Mouse (Mus musculus) bone marrow macrophage, adult 2 months (primary cell): ENCODE results near the gene Pbx2. TPM values are rescaled to one million over a fixed set of nuclear protein-coding genes. Genes with fewer than 3 reads are reported as not detected.

ENCODE experiments used
- H3K27ac ChIP-seq: 2 replicates; pipeline ENCODE4 v1.5.1; 2012; ENCODE audit warnings: low read depth, low read length; ENCODE audit not compliant: insufficient read depth
- H3K4me1 ChIP-seq: 2 replicates; pipeline ENCODE4 v1.6.1; 2012; ENCODE audit warnings: low read length; ENCODE audit not compliant: control insufficient read depth, insufficient read depth
- H3K4me3 ChIP-seq: 2 replicates; pipeline ENCODE4 v1.5.1; 2012; ENCODE audit warnings: mild to moderate bottlenecking, low read length, moderate library complexity; ENCODE audit not compliant: insufficient read depth
- CTCF ChIP-seq: IDR thresholded peaks from 2 replicates; pipeline ENCODE4 v1.5.1; 2012; ENCODE audit warnings: low read depth, mild to moderate bottlenecking, low read length, moderate library complexity
- POLR2A ChIP-seq: IDR thresholded peaks from 2 replicates; pipeline ENCODE4 v1.6.1; 2012; ENCODE audit warnings: mild to moderate bottlenecking, low read depth, low read length, borderline replicate concordance
- polyA plus RNA-seq: library from polyadenylated mRNA; stranded (reverse); fragments of >200 nt; gene quantifications from 2 replicates; pipeline ENCODE4 v1.2.4, GENCODE M21; 2012; ENCODE audit not compliant: missing spikeins, insufficient read depth, insufficient read length

Pbx2 gene
- polyA plus RNA-seq, 1 experiment = 85.9 TPM

DNA sequence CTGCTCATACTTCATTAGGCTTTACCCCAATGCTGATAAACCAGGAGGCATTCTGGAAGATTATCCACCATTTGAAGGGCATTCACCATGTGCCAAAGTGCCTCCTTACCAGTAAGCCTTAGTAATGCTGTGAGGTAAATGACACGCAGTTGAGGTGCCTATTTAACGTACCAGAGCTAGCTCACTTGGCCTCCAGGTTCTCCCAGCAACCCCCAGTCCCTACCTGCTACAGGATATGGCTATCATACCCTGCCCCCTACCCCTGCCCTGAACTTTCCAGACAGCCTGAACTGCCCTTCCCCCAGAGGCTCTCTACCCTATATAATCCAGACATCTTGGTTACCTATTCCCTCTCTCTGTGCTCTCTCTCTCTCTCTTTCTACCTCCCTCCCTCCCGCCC is 2.3 kb upstream of the Pbx2 start:
- TF ChIP-seq POLR2A (no peak), CTCF (no peak)
- Histone ChIP-seq H3K4me1 (peaks cover 17% of the 10 kb centered on the region), H3K27ac (no peak overlapping the region), H3K4me3 (peak overlapping the region; percentile 2; the same call in 1 of the 2 replicates)

- H3K4me1 ChIP-seq = peaks cover 17% of the 10 kb centered on the region
- peak overlapping the region; percentile 95 for H3K27ac ChIP-seq
- TF ChIP-seq CTCF = no peak; the same call in 1 of the 2 replicates
- TF ChIP-seq POLR2A = no peak
- H3K4me3 ChIP-seq = peak overlapping the region; percentile 60
These were observed 1.9 kb upstream of the Pbx2 start for GRCm38 (mm10) chr17:34589206-34589605.

GRCm38 (mm10) chr17:34589681-34590101 is 1.4 kb upstream of the Pbx2 start, which contains the start of gene Gpsm3:
TSS of gene Gpsm3 (plus strand) at chr17:34589806.
- H3K4me1 ChIP-seq = peaks cover 17% of the 10 kb centered on the region
- peak within 1 kb of the TSS; percentile 95 for H3K27ac ChIP-seq

GRCm38 (mm10) chr17:34590154-34590987 is 695 bp upstream of the Pbx2 start:
- TF ChIP-seq POLR2A (no peak), CTCF (no peak)
- H3K4me3 ChIP-seq = peak overlapping the region; percentile 60
- H3K4me1 ChIP-seq = peaks cover 17% of the 10 kb centered on the region
- peak overlapping the region; percentile 95 for H3K27ac ChIP-seq

More at GRCm38 (mm10) chr17:34589681-34590101, 1.4 kb upstream of the Pbx2 start, which contains the start of gene Gpsm3:
- TF ChIP-seq CTCF = no peak; the same call in 1 of the 2 replicates
- TF ChIP-seq POLR2A = no peak
- H3K4me3 ChIP-seq = peak within 1 kb of the TSS; percentile 60

DNA sequence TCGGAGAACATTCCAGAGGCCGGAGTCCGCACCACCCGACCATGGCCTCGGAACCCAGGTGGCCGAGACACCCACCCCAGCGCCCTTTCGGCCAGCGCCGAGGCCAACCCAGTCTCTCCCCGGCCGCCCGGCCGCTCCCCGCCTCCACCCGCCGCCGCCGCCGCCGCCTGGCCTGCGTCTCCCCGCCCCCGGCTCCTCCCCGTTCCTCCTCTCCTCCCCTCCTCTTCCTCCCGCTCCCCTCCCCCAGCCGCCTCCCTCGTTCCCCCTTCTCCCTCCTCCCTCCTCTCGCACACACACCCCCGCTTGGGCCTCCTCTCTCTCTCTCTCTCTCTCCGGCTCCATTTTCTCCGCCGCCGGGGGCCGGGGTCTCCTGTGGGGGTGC is 919 bp downstream of the Pbx2 start:
- no peak for TF ChIP-seq POLR2A
- no peak for TF ChIP-seq CTCF
- peaks cover 13% of the 10 kb centered on the region for H3K4me1 ChIP-seq

DNA sequence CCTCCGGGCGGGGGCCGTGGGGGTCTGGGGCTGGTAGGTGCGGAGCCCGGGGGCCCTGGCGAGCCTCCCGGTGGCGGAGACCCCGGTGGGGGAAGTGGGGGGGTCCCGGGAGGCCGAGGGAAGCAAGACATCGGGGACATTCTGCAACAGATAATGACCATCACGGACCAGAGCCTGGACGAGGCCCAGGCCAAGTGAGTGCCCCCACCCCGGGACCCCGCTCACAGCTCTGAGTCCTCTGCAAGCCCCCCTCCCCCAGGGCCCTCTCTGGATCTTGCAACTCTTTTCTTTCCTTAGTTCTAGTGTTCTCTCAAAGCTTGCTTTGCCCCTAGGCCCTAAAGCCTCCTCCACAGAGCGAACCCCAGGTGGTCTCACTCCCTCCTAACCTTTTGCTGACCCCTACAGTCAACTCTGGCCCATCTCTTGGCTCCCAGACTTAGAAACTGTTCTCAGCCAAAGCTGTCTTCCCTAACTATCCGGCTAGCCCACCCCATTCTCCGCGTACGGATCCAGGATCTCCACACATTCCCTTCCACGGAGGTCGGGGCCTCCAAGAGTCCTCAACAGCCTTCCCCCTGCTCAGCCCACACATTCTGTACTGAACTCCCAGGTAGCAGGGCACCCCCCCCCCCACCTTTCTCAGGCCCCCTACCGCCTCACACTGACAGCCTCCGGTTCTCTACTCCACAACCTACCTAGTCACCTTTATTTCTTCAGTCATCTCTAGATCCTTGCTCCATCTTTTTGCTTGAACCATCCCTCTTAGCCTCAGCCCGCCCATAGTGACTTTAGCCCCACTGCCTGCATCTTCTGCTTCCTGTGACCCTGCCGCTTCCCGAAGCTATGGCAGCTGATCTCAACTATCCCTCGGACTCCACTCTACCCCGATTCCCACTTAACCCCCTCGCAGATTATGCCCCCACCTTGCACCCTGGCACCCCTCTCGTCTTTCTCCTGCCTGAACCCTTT is 1.8 kb downstream of the Pbx2 start:
- no peak for TF ChIP-seq CTCF
- no peak for TF ChIP-seq POLR2A
- Histone ChIP-seq H3K4me1 (peaks cover 13% of the 10 kb centered on the region), H3K4me3 (peak overlapping the region; percentile 68), H3K27ac (peak overlapping the region; percentile 69)

More for the DNA sequence above, 919 bp downstream of the Pbx2 start:
- H3K4me3 ChIP-seq = peak overlapping the region; percentile 68
- H3K27ac ChIP-seq = peak overlapping the region; percentile 95

DNA sequence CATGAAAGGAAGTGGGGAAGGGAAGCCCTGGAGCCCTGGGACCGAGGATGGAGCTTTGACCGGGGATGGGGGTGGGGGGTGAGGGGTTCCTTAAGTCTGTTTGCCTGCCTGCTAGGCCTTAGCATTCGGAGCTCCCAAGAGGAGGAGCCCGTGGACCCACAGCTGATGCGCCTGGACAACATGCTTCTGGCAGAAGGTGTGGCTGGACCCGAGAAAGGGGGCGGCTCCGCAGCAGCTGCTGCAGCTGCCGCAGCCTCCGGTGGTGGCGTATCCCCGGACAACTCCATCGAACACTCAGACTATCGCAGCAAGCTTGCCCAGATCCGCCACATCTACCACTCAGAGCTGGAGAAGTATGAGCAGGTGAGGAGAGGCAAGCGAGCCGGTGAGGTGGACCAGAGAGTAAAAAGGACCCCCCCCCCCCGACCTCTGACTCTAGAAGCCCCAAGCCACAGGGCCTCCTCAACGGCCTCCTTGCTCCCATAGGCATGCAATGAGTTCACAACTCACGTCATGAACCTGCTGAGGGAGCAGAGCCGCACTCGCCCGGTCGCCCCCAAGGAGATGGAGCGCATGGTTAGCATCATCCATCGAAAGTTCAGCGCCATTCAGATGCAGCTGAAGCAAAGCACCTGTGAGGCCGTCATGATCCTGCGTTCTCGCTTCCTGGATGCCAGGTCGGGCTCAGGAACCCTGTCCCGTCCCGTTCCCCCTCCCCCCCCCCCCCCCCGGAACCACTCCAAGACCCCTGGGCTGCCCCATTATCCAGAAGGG is 2.9 kb downstream of the Pbx2 start:
- no peak overlapping the region for H3K27ac ChIP-seq

GRCm38 (mm10) chr17:34596098-34596497 is 5.0 kb downstream of the Pbx2 start:
- no peak overlapping the region for H3K27ac ChIP-seq
- TF ChIP-seq CTCF (no peak), POLR2A (no peak)
- peaks cover 2% of the 10 kb centered on the region for H3K4me1 ChIP-seq
- H3K4me3 ChIP-seq = no peak overlapping the region

More for the DNA sequence above, 2.9 kb downstream of the Pbx2 start:
- TF ChIP-seq POLR2A = no peak
- TF ChIP-seq CTCF = no peak
- Histone ChIP-seq H3K4me3 (peak overlapping the region; percentile 68), H3K4me1 (peaks cover 9% of the 10 kb centered on the region)
